Mouse (Mus musculus) gastrocnemius, adult 2 months (tissue): ENCODE results near the gene Tatdn2. TPM values are rescaled to one million over a fixed set of nuclear protein-coding genes. Genes with fewer than 3 reads are reported as not detected.

ENCODE experiments used
- DNase-seq: peaks from one replicate; pipeline ENCODE4 v3.0.0; 2022
- H3K27ac ChIP-seq: fragments of 200-600 bp; 2 replicates; pipeline ENCODE4 v1.8.1; 2022; ENCODE audit warnings: mild to moderate bottlenecking
- H3K4me3 ChIP-seq: fragments of 200-600 bp; 2 replicates; pipeline ENCODE4 v1.8.1; 2022; ENCODE audit warnings: mild to moderate bottlenecking, moderate library complexity
- CTCF ChIP-seq: fragments of 200-600 bp; IDR thresholded peaks from 2 replicates; pipeline ENCODE4 v1.8.1; 2022; ENCODE audit warnings: antibody characterized with exemption, mild to moderate bottlenecking, moderate library complexity
- intact Hi-C: fragments of 180-260 bp; cut with DNase I; formaldehyde crosslinking; loops from one replicate; pipeline ENCODE4 v1.15.1; 2025
- total RNA-seq, 2 experiments: library from RNA; stranded (reverse); gene quantifications; 2 replicates each; pipeline ENCODE4 v1.2.3; 2021

Gene Tatdn2
- total RNA-seq, 2 experiments from 2014 or later: 36.4 to 41.1 TPM

DNA sequence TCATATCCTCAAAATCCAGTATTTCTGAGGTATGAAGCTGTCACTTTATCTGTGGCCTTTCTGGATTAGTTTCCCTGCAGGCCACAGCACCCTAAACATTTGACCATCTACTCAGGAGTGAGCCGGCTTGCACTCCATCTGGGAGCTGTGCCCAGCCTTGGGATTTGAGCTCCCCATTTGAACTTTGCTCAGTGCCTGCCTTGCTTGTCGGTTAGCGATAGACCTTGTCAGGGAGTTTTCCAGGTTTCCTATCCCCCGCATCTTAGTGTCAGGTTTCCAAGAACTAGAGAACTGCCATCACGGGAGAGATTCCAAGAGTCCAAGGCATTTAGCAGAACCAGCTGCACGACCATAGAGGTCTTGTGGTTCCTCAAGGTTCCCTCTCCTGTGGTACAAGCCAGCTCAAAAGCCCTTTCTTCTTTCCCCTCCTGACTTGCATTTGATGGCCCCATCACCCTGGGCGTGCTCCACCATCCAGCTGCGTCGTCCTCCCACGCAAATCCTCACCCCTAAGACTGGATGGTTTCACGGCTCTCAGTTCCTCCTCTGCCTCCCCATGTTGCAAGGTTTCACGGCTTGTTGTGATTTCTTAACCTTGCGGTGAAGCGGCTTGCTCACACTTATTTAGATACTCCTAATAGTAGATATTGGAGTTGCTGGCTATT lies 19.6 kb upstream of the Tatdn2 start:
- TF ChIP-seq CTCF: no peak
- peak overlapping the region; percentile 12; the same call in 1 of the 2 replicates for H3K27ac ChIP-seq
- H3K4me3 ChIP-seq: no peak overlapping the region
- DNase-seq: peak; percentile 47
- intact Hi-C loops: no loop called here

DNA sequence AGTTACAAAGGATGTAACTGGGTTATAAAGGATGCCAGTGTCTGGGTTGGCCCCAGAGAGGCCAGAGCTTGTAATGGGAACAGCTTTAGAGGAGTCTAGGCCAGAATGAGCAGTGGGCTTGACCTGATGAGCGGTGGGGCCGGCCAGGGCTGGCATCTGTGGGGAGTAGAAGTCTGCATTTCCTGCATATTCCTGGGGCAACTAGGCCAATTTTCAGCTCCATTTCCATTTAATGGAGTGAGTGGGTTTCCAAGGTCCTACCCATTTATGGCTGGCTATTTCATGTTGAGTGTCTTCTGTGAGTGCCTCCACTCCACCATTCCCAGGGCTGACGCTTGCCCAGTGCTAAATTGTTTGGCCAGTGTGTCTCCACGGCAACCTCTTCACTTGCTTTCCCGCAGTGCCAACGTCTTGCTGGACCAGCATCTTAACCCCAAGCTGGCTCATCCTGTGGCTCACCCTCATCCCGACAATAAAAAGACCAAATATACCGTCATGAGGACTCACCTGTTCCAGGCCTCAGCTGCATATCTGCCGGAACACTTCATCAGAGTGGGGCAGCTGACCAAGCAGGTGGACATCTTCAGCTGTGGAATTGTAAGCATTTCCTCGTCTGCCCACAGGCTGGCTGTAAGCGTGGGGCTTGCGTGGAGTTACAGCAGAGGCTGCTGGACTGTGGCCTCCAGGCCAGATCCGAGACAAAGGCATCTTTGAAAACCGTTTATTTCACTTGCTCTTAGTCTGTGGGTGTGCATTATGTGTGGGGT lies 18.4 kb upstream of the Tatdn2 start:
- intact Hi-C loops: no loop called here

DNA sequence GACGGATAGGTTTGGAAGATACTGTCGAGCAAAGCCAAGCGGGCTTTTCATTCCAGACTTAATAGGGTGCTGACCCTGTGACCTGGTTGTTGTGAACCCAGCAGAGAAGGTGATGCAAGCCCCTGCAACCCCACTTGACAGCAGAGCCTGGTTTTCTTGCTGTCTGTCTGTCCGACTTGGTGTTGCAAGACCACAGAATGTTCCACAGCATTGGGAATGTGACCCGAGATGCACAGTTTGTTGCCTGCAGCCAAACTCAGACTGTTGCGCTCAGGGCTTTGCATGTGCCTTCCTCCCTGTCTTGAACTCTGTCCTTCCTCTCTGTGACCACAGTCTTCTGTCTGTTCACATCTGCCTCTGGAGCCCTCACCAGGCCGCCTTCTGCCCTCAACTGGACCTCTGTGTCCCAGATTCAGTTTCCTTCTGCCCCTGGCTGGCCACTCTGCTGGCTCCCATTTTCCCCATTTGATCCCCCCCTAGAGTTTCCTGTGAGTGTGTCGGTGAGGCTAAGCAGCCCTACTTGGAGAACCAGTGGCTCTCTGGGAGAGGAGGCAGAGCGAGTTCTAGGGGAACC lies 16.8 kb upstream of the Tatdn2 start:
- no peak for TF ChIP-seq CTCF
- H3K27ac ChIP-seq: no peak overlapping the region
- no peak for DNase-seq
- H3K4me3 ChIP-seq: no peak overlapping the region
- intact Hi-C loops: loop anchor here (5.0 kb wide), 1 partner anchor 238 kb away; the partner anchor contains the start of gene Jagn1

More for the DNA sequence above, 18.4 kb upstream of the Tatdn2 start:
- H3K27ac ChIP-seq: no peak overlapping the region
- no peak for TF ChIP-seq CTCF
- DNase-seq: no peak
- no peak overlapping the region for H3K4me3 ChIP-seq

DNA sequence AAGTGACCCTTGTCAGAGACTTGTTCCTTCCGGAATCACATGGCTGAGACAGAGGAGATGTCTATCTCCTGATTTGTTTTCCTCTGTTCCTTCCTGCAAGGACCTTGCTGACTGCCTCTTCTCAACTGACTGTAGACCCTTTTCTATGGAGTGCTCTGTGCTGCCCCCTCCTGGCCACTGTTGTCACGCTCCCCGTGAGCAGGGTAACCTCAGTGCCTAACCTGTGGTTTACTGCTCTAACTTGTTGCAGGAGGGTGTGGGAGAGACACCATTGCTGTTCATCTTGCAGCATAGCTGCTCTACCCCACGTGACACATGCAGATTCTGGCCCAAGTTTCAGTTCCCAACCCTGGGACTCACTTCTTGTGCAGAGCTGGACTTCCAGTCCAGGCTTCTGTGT lies 15.6 kb upstream of the Tatdn2 start:
- TF ChIP-seq CTCF: peak; percentile 95
- no peak overlapping the region for H3K4me3 ChIP-seq
- DNase-seq: peak; percentile 86

DNA sequence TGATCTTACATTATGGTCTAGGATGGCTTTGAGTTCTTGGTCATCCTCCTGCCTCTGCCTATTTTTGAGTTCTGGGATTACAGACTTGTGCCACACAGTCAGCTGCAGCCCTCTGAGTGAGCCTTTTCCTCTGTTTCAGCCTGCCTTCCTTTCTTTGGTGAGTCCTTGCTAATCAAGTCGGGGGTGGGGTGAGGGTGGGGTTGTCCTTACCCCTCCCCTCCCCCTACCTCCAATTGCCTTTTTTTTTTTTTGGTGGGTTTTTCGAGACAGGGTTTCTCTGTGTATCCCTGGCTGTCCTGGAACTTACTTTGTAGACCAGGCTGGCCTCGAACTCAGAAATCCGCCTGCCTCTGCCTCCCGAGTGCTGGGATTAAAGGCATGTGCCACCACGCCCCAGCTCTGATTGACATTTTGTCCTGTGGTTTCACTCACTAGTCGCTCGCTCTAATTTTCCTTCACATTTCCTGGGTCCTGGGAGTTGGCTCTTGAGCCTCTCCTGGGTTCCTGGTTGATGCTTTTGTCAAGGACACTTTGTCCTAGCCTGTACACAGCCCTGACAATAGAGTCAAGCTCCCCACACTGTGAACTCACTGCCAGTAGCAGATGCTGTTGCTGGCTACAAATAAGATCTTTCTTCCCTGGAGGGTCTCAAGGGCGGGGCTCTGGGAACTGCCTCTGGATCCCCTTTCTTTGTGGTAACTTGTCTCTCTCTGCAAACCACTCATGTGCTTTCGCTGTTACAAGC lies 13.6 kb upstream of the Tatdn2 start:
- H3K27ac ChIP-seq: no peak overlapping the region
- intact Hi-C loops: loop anchor here (5.0 kb wide), 1 partner anchor 241 kb away; the partner anchor contains the start of gene Jagn1
- no peak for DNase-seq
- TF ChIP-seq CTCF: no peak
- H3K4me3 ChIP-seq: no peak overlapping the region

More for the DNA sequence above, 15.6 kb upstream of the Tatdn2 start:
- intact Hi-C loops: loop anchor here (1.0 to 5.0 kb wide), 2 partner anchors 43 to 239 kb away; partner anchors contain the start of genes Irak2 and Jagn1
- H3K27ac ChIP-seq: peak overlapping the region; percentile 13; the same call in 1 of the 2 replicates

DNA sequence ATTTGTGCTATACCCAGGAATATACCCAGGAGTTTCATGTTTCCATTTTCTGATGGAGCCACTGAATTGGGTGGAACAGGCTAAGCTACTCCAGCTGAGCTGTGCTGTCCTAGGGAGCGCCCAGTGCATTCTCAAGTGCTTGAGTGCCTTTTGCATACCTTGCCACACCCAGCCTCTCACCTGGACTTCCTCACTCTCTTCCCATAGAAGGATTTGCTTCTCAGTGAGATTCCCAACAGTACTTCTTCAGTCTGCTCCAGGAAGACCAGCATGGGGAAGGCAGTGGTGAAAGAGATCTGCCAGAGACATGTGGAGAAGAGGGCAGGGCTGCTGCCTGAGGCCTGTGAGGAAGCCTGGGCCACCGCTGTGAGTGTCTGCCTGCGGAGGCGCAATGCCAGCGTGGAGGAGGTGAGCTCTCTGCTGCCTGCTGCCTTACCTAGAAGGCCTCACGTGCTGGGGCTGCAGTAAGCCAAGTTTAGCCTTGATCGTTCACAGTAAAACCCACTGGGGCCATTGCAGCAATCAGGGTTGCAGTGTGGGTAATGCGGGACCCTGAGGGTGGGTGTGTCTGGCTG lies 10.2 kb upstream of the Tatdn2 start:
- H3K4me3 ChIP-seq: no peak overlapping the region
- DNase-seq: no peak
- intact Hi-C loops: no loop called here
- no peak for TF ChIP-seq CTCF
- H3K27ac ChIP-seq: no peak overlapping the region

DNA sequence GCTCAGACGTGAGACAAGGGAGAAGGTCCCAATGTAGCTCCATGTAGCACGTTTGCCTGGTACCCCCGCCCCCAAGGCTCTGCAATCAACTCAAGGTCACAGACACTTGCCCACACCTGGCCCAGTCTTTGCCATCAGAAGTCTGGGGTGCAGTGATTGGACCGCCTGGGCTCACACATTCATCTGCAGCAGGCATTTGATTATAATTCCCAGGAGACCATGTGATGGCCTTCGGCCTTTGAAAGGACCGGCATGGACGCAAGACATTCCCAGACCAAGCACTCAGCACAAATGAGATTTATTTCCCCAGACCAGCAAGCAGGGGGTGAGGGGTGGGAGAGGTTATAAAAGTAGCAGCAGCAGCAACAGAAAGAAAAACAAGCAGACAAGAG lies 6.8 kb upstream of the Tatdn2 start:
- DNase-seq: no peak
- intact Hi-C loops: loop anchor here (10.0 kb wide), 1 partner anchor 155 kb away; the partner anchor contains the start of genes Emc3 and Fancd2
- Histone ChIP-seq H3K4me3 (no peak overlapping the region), H3K27ac (peak overlapping the region; percentile 74)
- no peak for TF ChIP-seq CTCF

DNA sequence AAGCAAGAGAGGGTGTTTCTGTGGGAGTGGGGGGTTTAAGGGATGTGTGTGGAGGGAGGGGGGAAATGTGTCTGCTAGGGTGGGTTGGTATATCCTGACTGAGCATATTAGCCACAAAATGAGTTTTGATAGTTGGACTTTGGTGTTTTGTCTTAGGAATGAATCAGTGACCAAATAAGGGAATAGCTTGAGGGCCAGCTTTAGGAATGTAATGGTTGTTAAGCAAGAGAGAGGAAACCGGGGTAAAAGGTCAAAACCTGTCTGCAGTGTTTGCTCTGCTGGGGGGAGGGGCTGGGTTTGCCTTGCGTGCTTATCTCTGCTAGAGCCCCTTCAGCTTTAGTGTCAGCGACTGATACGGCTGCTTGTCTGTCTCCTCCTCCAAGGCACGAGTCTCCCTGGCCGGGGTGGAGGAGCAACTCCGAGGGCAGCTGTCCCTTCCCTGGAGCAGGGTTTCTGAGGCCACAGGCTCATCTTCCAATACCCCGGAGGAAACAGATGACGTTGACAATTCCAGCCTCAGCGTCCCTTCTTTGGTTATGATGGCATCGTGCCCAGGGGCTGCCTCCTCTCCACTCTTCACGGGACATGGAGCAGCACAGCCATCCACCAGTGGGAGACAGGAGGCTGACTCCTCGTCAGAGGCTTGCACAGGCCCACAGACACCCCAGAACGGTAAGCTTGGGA lies 6.3 kb upstream of the Tatdn2 start:
- no peak for TF ChIP-seq CTCF
- Histone ChIP-seq H3K27ac (peak overlapping the region; percentile 74), H3K4me3 (no peak overlapping the region)
- intact Hi-C loops: loop anchor here (10.0 kb wide), 1 partner anchor 156 kb away; the partner anchor contains the start of genes Emc3 and Fancd2
- DNase-seq: peak; percentile 50

DNA sequence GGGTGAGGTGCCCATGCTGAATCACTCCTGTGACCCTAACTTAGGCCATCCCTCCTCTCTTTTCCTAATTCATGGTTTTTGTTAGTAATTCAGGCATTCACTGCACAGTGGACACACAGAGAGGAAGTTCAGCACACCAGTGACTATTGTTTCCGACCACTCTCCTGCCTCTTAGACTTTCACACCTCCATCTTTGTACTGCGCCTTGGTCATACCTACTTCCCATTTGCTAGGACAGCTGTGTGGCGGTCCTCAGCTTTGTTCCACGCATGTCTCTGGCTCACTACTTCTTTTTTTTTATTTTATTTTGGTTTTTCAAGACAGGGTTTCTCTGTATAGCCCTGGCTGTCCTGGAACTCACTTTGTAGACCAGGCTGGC lies 5.8 kb upstream of the Tatdn2 start:
- no peak overlapping the region for H3K4me3 ChIP-seq
- intact Hi-C loops: loop anchor here (10.0 kb wide), 1 partner anchor 156 kb away; the partner anchor contains the start of genes Emc3 and Fancd2
- no peak for TF ChIP-seq CTCF
- H3K27ac ChIP-seq: peak overlapping the region; percentile 74
- no peak for DNase-seq

DNA sequence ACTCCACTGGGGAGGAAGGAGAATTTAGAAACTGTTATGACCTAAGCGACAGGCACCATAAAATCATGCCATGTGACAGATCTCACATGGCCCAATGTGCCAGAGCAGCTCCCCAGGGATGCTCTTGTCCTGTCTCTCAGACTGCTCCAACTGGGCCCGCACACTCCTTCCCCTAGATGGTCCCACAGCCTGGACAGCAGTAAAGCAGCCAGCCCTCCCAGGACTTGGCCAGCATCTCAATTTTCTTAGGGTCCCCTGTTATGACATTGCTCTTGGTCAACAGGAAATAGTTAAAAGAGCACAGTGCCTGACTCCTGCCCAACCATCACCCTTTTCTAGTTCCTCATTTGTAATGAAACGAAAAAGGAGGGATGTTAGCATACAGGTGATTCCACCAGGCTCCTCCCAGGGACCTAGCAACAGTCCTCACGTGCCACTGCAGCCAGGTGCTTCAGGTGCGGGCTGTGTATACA lies 4.2 kb upstream of the Tatdn2 start:
- H3K4me3 ChIP-seq: no peak overlapping the region
- TF ChIP-seq CTCF: no peak
- intact Hi-C loops: loop anchor here (10.0 kb wide), 1 partner anchor 158 kb away; the partner anchor contains the start of genes Emc3 and Fancd2
- no peak for DNase-seq
- no peak overlapping the region for H3K27ac ChIP-seq

DNA sequence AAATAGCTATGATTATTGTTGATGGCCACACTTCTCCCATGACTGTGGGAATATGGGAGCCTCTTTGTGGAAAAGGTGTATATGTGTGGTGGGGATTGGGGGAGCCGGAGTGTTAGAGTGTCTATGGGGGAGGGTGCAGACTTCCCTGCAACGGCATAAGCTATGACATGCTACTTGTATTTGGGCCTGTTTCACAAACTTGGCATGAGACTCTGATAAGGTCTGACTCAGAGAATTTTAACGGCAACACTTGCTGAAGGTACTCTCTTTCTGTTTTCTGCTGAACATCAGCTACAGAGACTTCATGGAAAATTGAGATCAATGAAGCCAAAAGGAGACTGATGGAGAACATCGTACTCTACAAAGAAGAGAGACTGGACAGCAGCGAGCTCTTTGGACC lies 3.5 kb upstream of the Tatdn2 start:
- no peak overlapping the region for H3K27ac ChIP-seq
- intact Hi-C loops: loop anchor here (10.0 kb wide), 1 partner anchor 159 kb away; the partner anchor contains the start of genes Emc3 and Fancd2
- no peak for TF ChIP-seq CTCF

More for the DNA sequence above, 3.5 kb upstream of the Tatdn2 start:
- no peak for DNase-seq
- H3K4me3 ChIP-seq: no peak overlapping the region
